Mouse (Mus musculus): Measurements from ENCODE around the gene Pkp1. TPM values are rescaled to one million over a fixed set of nuclear protein-coding genes. Genes with fewer than 3 reads are reported as not detected.

Pkp1 gene
- polyA plus RNA-seq, 1 experiment from 2014 or later, result 0.03 TPM

- Histone ChIP-seq H3K9me3 (replicated peaks; ENCODE audit: control insufficient read depth, low read length) (no peaks in the 10 kb centered on the region), H3K4me3 (ENCODE audit: low read depth, low read length) (no peak overlapping the region), H3K27ac (ENCODE audit: low read depth, low read length) (no peak overlapping the region), H3K4me2 (no peak overlapping the region), H3K4me1 (ENCODE audit: control insufficient read depth, insufficient read depth, low read length) (peaks cover 11% of the 10 kb centered on the region), H3K36me3 (ENCODE audit: control insufficient read depth, insufficient read depth, low read length) (no peaks in the 10 kb centered on the region), H3K9ac (ENCODE audit: low read depth, low read length) (no peak overlapping the region), H3K27me3 (ENCODE audit: control insufficient read depth, insufficient read depth, low read length) (no peaks in the 10 kb centered on the region)
- ATAC-seq (replicated peaks; ENCODE audit: insufficient number of reproducible peaks, low FRiP score, low TSS enrichment), result no peak
- WGBS (ENCODE audit: insufficient replicate concordance), result 83% methylated on average over 7 of the region's 7 CpGs
These were observed 60.5 kb downstream of the Pkp1 start for GRCm38 (mm10) chr1:135858533-135858932.

GRCm38 (mm10) chr1:135857137-135857775, 61.8 kb downstream of the Pkp1 start:
- ATAC-seq (replicated peaks; ENCODE audit: insufficient number of reproducible peaks, low FRiP score, low TSS enrichment), result no peak
- WGBS (ENCODE audit: insufficient replicate concordance), result 50% methylated on average over 11 of the region's 11 CpGs

GRCm38 (mm10) chr1:135856070-135856469, 62.9 kb downstream of the Pkp1 start:
- Histone ChIP-seq H3K27ac (ENCODE audit: low read depth, low read length) (no peak overlapping the region), H3K27me3 (ENCODE audit: control insufficient read depth, insufficient read depth, low read length) (no peaks in the 10 kb centered on the region), H3K4me1 (ENCODE audit: control insufficient read depth, insufficient read depth, low read length) (peaks cover 18% of the 10 kb centered on the region), H3K36me3 (ENCODE audit: control insufficient read depth, insufficient read depth, low read length) (peaks cover 5% of the 10 kb centered on the region; the same call in 1 of the 2 replicates), H3K9me3 (replicated peaks; ENCODE audit: control insufficient read depth, low read length) (no peaks in the 10 kb centered on the region), H3K4me3 (ENCODE audit: low read depth, low read length) (no peak overlapping the region), H3K9ac (ENCODE audit: low read depth, low read length) (no peak overlapping the region), H3K4me2 (no peak overlapping the region)
- 60% methylated on average over 4 of the region's 4 CpGs for WGBS (ENCODE audit: insufficient replicate concordance)
- no peak for ATAC-seq (replicated peaks; ENCODE audit: insufficient number of reproducible peaks, low FRiP score, low TSS enrichment)

More at GRCm38 (mm10) chr1:135857137-135857775, 61.8 kb downstream of the Pkp1 start:
- Histone ChIP-seq H3K9me3 (replicated peaks; ENCODE audit: control insufficient read depth, low read length) (no peaks in the 10 kb centered on the region), H3K4me3 (ENCODE audit: low read depth, low read length) (no peak overlapping the region), H3K9ac (ENCODE audit: low read depth, low read length) (no peak overlapping the region), H3K4me1 (ENCODE audit: control insufficient read depth, insufficient read depth, low read length) (peaks cover 18% of the 10 kb centered on the region), H3K27ac (ENCODE audit: low read depth, low read length) (no peak overlapping the region), H3K36me3 (ENCODE audit: control insufficient read depth, insufficient read depth, low read length) (no peaks in the 10 kb centered on the region; the same call in 1 of the 2 replicates), H3K27me3 (ENCODE audit: control insufficient read depth, insufficient read depth, low read length) (no peaks in the 10 kb centered on the region), H3K4me2 (no peak overlapping the region)

GRCm38 (mm10) chr1:135855344-135855687, 63.7 kb downstream of the Pkp1 start:
- Histone ChIP-seq H3K36me3 (ENCODE audit: control insufficient read depth, insufficient read depth, low read length) (peaks cover 5% of the 10 kb centered on the region), H3K9me3 (replicated peaks; ENCODE audit: control insufficient read depth, low read length) (no peaks in the 10 kb centered on the region), H3K4me3 (ENCODE audit: low read depth, low read length) (no peak overlapping the region), H3K4me2 (no peak overlapping the region), H3K27me3 (ENCODE audit: control insufficient read depth, insufficient read depth, low read length) (no peaks in the 10 kb centered on the region), H3K4me1 (ENCODE audit: control insufficient read depth, insufficient read depth, low read length) (peaks cover 21% of the 10 kb centered on the region), H3K27ac (ENCODE audit: low read depth, low read length) (no peak overlapping the region), H3K9ac (ENCODE audit: low read depth, low read length) (no peak overlapping the region)
- no peak for ATAC-seq (replicated peaks; ENCODE audit: insufficient number of reproducible peaks, low FRiP score, low TSS enrichment)
- WGBS (ENCODE audit: insufficient replicate concordance), result 91% methylated on average over 1 of the region's 1 CpGs

GRCm38 (mm10) chr1:135854591-135855343, 64.2 kb downstream of the Pkp1 start:
- peaks cover 24% of the 10 kb centered on the region for H3K4me1 ChIP-seq (ENCODE audit: control insufficient read depth, insufficient read depth, low read length)
- H3K4me3 ChIP-seq (ENCODE audit: low read depth, low read length), result no peak overlapping the region
- no peaks in the 10 kb centered on the region for H3K27me3 ChIP-seq (ENCODE audit: control insufficient read depth, insufficient read depth, low read length)
- H3K36me3 ChIP-seq (ENCODE audit: control insufficient read depth, insufficient read depth, low read length), result peaks cover 8% of the 10 kb centered on the region
- H3K9ac ChIP-seq (ENCODE audit: low read depth, low read length), result no peak overlapping the region
- no peak for ATAC-seq (replicated peaks; ENCODE audit: insufficient number of reproducible peaks, low FRiP score, low TSS enrichment)
- H3K4me2 ChIP-seq, result no peak overlapping the region
- 68% methylated on average over 6 of the region's 6 CpGs for WGBS (ENCODE audit: insufficient replicate concordance)
- no peak overlapping the region for H3K27ac ChIP-seq (ENCODE audit: low read depth, low read length)
- no peaks in the 10 kb centered on the region for H3K9me3 ChIP-seq (replicated peaks; ENCODE audit: control insufficient read depth, low read length)

GRCm38 (mm10) chr1:135853200-135853599, 65.8 kb downstream of the Pkp1 start:
- ATAC-seq (replicated peaks; ENCODE audit: insufficient number of reproducible peaks, low FRiP score, low TSS enrichment), result no peak
- WGBS (ENCODE audit: insufficient replicate concordance), result 81% methylated on average over 4 of the region's 4 CpGs
- Histone ChIP-seq H3K36me3 (ENCODE audit: control insufficient read depth, insufficient read depth, low read length) (peaks cover 8% of the 10 kb centered on the region), H3K27me3 (ENCODE audit: control insufficient read depth, insufficient read depth, low read length) (no peaks in the 10 kb centered on the region), H3K27ac (ENCODE audit: low read depth, low read length) (peak overlapping the region; percentile 29; the same call in 1 of the 2 replicates), H3K9me3 (replicated peaks; ENCODE audit: control insufficient read depth, low read length) (no peaks in the 10 kb centered on the region), H3K4me2 (no peak overlapping the region), H3K9ac (ENCODE audit: low read depth, low read length) (no peak overlapping the region), H3K4me1 (ENCODE audit: control insufficient read depth, insufficient read depth, low read length) (peaks cover 27% of the 10 kb centered on the region), H3K4me3 (ENCODE audit: low read depth, low read length) (no peak overlapping the region)

- no peaks in the 10 kb centered on the region for H3K9me3 ChIP-seq (replicated peaks; ENCODE audit: control insufficient read depth, low read length)
- H3K4me2 ChIP-seq, result no peak overlapping the region
- H3K27ac ChIP-seq (ENCODE audit: low read depth, low read length), result peak overlapping the region; percentile 29
- peaks cover 35% of the 10 kb centered on the region for H3K4me1 ChIP-seq (ENCODE audit: control insufficient read depth, insufficient read depth, low read length)
- 55% methylated on average over 13 of the region's 13 CpGs for WGBS (ENCODE audit: insufficient replicate concordance)
- H3K9ac ChIP-seq (ENCODE audit: low read depth, low read length), result no peak overlapping the region
- ATAC-seq (replicated peaks; ENCODE audit: insufficient number of reproducible peaks, low FRiP score, low TSS enrichment), result no peak
- H3K36me3 ChIP-seq (ENCODE audit: control insufficient read depth, insufficient read depth, low read length), result peaks cover 8% of the 10 kb centered on the region
- no peak overlapping the region for H3K4me3 ChIP-seq (ENCODE audit: low read depth, low read length)
- H3K27me3 ChIP-seq (ENCODE audit: control insufficient read depth, insufficient read depth, low read length), result no peaks in the 10 kb centered on the region
These were observed 66.8 kb downstream of the Pkp1 start for GRCm38 (mm10) chr1:135852044-135852756.

GRCm38 (mm10) chr1:135850722-135851512, 68.1 kb downstream of the Pkp1 start:
- Histone ChIP-seq H3K4me2 (no peak overlapping the region), H3K36me3 (ENCODE audit: control insufficient read depth, insufficient read depth, low read length) (peaks cover 8% of the 10 kb centered on the region), H3K9ac (ENCODE audit: low read depth, low read length) (no peak overlapping the region), H3K4me1 (ENCODE audit: control insufficient read depth, insufficient read depth, low read length) (peaks cover 41% of the 10 kb centered on the region), H3K27me3 (ENCODE audit: control insufficient read depth, insufficient read depth, low read length) (no peaks in the 10 kb centered on the region), H3K9me3 (replicated peaks; ENCODE audit: control insufficient read depth, low read length) (no peaks in the 10 kb centered on the region), H3K27ac (ENCODE audit: low read depth, low read length) (peak overlapping the region; percentile 7), H3K4me3 (ENCODE audit: low read depth, low read length) (no peak overlapping the region)
- no peak for ATAC-seq (replicated peaks; ENCODE audit: insufficient number of reproducible peaks, low FRiP score, low TSS enrichment)
- 61% methylated on average over 12 of the region's 12 CpGs for WGBS (ENCODE audit: insufficient replicate concordance)

All from heart, embryonic 11.5 days (tissue).